Mouse (Mus musculus) liver, embryonic 14.5 days (tissue): Measurements from ENCODE around the gene Gm29609. TPM values are rescaled to one million over a fixed set of nuclear protein-coding genes. Genes with fewer than 3 reads are reported as not detected.

Source experiments
- ATAC-seq: fragments of 200-750 bp; cut with Nextera tagmentation; 2 replicates; pipeline ENCODE4 v1.8.0; 2017; ENCODE audit warnings: moderate number of reproducible peaks, mild to moderate bottlenecking, moderate library complexity; ENCODE audit not compliant: insufficient read depth
- DNase-seq, 3 experiments: peaks; one replicate each; pipeline ENCODE4 v3.0.0-alpha.2; 2012 to 2013; ENCODE audit warnings: low read depth in 3 of 3, low spot score in 3 of 3
- H3K27ac ChIP-seq: fragments of 300-500 bp; sonication (generic); 2 replicates; pipeline ENCODE4 v1.5.1; 2014; ENCODE audit warnings: moderate library complexity, mild to moderate bottlenecking, control low read depth, inconsistent platforms
- H3K27me3 ChIP-seq: fragments of 300-500 bp; sonication (generic); 2 replicates; pipeline ENCODE4 v1.6.1; 2014; ENCODE audit warnings: mild to moderate bottlenecking, low read length, moderate library complexity; ENCODE audit not compliant: control insufficient read depth, insufficient read depth
- H3K36me3 ChIP-seq: fragments of 300-500 bp; sonication (generic); replicated peaks from 2 replicates; pipeline ENCODE4 v1.6.1; 2014; ENCODE audit warnings: low read depth; ENCODE audit not compliant: control insufficient read depth, insufficient read depth
- H3K4me1 ChIP-seq, 2 experiments: fragments of 200-500 bp in 1 of 2; fragments of 300-500 bp in 1 of 2; sonication (generic) in 1 of 2; replicated peaks; 2 replicates each; pipeline ENCODE4 v1.6.1; 2012 to 2014; ENCODE audit warnings: antibody characterized with exemption in 1 of 2, inconsistent platforms in 1 of 2, low read length in 1 of 2; ENCODE audit not compliant: control insufficient read depth in 2 of 2, insufficient read depth in 2 of 2
- H3K4me2 ChIP-seq: fragments of 300-500 bp; sonication (generic); 2 replicates; pipeline ENCODE4 v1.6.1; 2014; ENCODE audit warnings: low read depth, mild to moderate bottlenecking, control low read depth, moderate library complexity
- H3K4me3 ChIP-seq, 2 experiments: fragments of 200-500 bp in 1 of 2; fragments of 300-500 bp in 1 of 2; sonication (generic) in 1 of 2; 2 replicates each; pipeline ENCODE4 v1.5.1; 2012 to 2014; ENCODE audit warnings: low read depth in 2 of 2, low read length in 2 of 2, mild to moderate bottlenecking in 2 of 2, control low read depth in 1 of 2, inconsistent platforms in 1 of 2, moderate library complexity in 1 of 2; ENCODE audit not compliant: insufficient read depth in 1 of 2
- H3K9ac ChIP-seq: fragments of 300-500 bp; sonication (generic); replicated peaks from 2 replicates; pipeline ENCODE4 v1.6.1; 2014; ENCODE audit warnings: mild to moderate bottlenecking, control low read depth, moderate library complexity
- H3K9me3 ChIP-seq: fragments of 300-500 bp; sonication (generic); 2 replicates; pipeline ENCODE4 v1.6.1; 2016; ENCODE audit warnings: low read length, mixed read lengths; ENCODE audit not compliant: control insufficient read depth
- CTCF ChIP-seq: IDR thresholded peaks from 2 replicates; pipeline ENCODE4 v1.5.1; 2016; ENCODE audit warnings: antibody characterized with exemption, low read depth, control low read depth
- EP300 ChIP-seq: IDR thresholded peaks from 2 replicates; pipeline ENCODE4 v1.6.1; 2016; ENCODE audit warnings: antibody characterized with exemption, low read depth
- WGBS: fragments of 180-500 bp; shearing (Covaris S2); extraction: QIAGEN DNeasy Blood & Tissue Kit; methylation state at CpG from one replicate; pipeline ENCODE4 v1.1.7; 2014; ENCODE audit not compliant: insufficient replicate concordance; 5-methylcytosine and 5-hydroxymethylcytosine counted together
- polyA plus RNA-seq, 2 experiments: library from polyadenylated mRNA; depleted of rRNA in 1 of 2; stranded (reverse) in 1 of 2; unstranded in 1 of 2; fragments of >200 nt; fragmentation: Nextera tagmentation in 1 of 2; extraction: Ambion mirVana in 1 of 2; gene quantifications; 2 replicates each; pipeline versions ENCODE4 v1.2.1 to v1.2.3; 2012 to 2014

The Gm29609 gene
- 0.90 and 0.92 TPM in 2 replicates for polyA plus RNA-seq (2012; rRNA removed)
- polyA plus RNA-seq (2014; fragmentation: Nextera tagmentation; extraction: Ambion mirVana) = 0.66 and 0.77 TPM in 2 replicates

DNA sequence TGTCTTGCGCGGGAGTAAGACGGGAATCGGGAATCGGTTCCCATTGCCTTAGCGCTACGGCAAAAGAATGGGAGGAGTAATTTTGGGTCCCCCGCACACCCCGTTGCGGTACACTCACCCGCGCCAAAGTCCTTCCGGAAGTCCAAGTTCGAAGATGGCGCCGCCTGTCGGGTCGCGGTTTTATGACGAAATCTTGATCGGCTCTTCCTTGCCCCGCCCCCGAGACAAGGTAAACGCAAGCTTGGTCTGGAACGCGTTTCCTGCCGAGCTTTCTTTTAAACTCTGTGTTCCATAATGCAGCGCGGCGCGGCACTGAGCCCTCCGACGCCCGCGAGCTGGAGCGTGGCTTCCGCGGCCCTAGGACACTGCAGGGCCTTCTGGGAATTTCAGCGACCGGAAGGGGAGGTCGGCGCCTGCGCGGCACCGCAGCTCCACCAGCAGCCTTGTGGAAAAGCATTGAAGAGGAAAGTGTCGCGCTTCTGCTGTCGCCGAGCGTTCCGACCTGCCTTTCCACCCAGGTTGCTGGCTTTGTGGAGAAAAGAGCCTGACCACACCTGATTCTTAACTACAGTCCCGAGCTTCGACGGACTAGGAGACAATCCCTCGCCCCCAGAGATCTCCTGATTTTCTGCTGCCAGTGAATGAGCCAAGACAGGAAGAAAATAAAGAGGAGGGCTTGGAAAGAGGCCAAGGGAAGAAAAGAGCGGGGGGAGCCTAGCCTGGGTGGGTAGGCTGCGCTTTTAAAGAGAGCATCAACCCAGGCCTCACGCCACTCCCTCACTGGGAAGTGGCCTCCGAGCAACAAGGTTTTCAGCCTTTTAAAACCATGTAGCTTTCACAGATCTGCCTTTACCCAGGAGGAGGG, at the start of gene Gm29609, which contains the start of gene Gtf3c2:
Gm29609 (minus strand) TSS at position 146 of the 865 bp plus-strand sequence.
Gtf3c2 (minus strand) TSS at position 379 of the 865 bp plus-strand sequence.
- H3K4me3 ChIP-seq = peak within 1 kb of the TSS; percentile 89 to 99
- H3K4me2 ChIP-seq = peak within 1 kb of the TSS; percentile 89
- peaks cover 22 to 23% of the 10 kb centered on the region in 2 experiments for H3K4me1 ChIP-seq
- WGBS = under 1% methylated on average over 59 of the region's 59 CpGs
- H3K27ac ChIP-seq = peak within 1 kb of the TSS; percentile 94
- ATAC-seq (peak; percentile 87), DNase-seq (peak; percentile 85 to 90 (median 87))
- TF ChIP-seq EP300 (no peak), CTCF (0 out of 2 replicates have a peak, but pooled peaks have one; percentile 21)
- peak within 1 kb of the TSS; percentile 89 for H3K9ac ChIP-seq
- peaks cover 5% of the 10 kb centered on the region; the same call in 1 of the 2 replicates for H3K36me3 ChIP-seq
- no peaks in the 10 kb centered on the region for H3K27me3 ChIP-seq
- H3K9me3 ChIP-seq = no peaks in the 10 kb centered on the region

DNA sequence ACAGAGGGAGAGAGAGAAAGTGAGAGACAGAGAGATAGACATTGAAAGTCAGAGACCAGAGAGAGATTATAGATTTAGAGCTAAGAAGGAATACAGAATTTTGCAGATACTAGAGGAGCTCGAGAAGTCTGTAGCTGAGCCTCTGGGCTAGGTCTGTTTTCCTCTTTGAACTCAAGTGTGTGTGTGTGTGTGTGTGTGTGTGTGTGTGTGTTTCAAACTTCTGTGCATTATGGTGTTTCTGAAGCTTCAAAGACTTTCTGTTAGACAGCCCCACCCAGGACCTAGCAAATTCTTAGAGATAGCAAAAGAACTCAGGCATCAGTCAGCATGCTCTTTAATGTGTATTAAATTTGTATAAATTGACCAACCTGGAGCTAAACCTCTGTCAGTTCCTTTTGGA, 46.9 kb upstream of the Gm29609 start:
- Histone ChIP-seq H3K4me3 (no peak overlapping the region), H3K4me1 (peaks cover under 1 to 1% of the 10 kb centered on the region in 2 experiments; a peak in 3 of 4 replicates), H3K9me3 (no peaks in the 10 kb centered on the region), H3K9ac (no peak overlapping the region), H3K36me3 (no peaks in the 10 kb centered on the region), H3K27ac (no peak overlapping the region), H3K27me3 (no peaks in the 10 kb centered on the region), H3K4me2 (no peak overlapping the region)
- TF ChIP-seq CTCF (no peak), EP300 (no peak)
- DNase-seq (no peak), ATAC-seq (no peak)
- WGBS = 46% methylated on average over 1 of the region's 1 CpGs

DNA sequence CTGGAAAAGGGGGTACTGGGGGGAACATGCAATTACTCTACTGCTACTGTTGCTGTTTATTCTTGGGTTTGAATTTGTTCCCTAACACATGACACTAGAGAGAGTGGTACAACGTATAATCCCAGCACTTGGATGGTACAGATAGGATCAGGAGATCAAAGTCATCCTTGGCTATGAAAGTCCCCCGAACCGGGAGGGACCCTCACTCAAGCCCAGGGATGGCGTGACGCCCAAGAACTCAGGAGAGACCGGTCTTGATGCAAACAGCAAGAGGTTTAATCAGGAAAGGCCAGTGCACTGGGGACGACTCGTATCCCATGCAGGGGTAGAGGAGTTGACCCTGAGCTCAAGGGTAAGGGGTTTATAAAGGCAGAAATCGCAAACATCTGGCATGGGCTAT, 43.0 kb upstream of the Gm29609 start:
- H3K27me3 ChIP-seq = no peaks in the 10 kb centered on the region
- no peak overlapping the region for H3K27ac ChIP-seq
- no peak overlapping the region for H3K9ac ChIP-seq
- H3K4me1 ChIP-seq = peaks cover 11 to 14% of the 10 kb centered on the region in 2 experiments
- 78% methylated on average over 9 of the region's 9 CpGs for WGBS
- no peaks in the 10 kb centered on the region for H3K36me3 ChIP-seq
- no peaks in the 10 kb centered on the region for H3K9me3 ChIP-seq
- TF ChIP-seq CTCF (no peak), EP300 (no peak)
- ATAC-seq = no peak
- no peak overlapping the region for H3K4me3 ChIP-seq
- no peak for DNase-seq
- no peak overlapping the region for H3K4me2 ChIP-seq

DNA sequence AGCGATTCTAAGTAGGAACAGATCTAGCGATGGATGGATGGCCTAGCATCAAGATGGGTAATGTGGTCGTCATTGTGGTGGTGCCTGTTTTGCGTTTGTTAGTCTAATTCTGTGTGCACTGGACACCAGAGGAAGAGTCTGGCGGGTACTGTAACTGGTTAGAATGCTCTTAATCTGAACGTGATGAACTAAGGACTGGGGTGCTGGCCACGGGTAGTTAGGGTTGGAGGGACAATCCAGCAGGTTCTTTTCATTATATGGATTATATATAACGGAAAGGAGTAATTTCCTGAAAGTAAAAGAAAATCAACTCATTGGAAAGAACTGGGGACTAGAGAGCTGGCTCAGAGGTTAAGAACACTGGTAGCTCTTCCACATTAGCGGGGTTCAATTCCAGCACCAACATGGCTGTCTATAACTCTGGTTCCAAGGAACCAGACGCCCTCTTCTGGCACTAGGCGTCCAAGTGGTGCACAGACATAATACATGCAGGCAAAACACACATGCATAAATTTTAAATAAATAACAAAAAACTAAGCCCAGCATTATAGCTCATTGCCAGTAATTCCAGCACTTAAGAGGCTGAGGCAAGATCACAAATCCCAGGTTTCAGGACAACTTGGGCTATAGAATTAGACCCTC, 41.7 kb upstream of the Gm29609 start:
- DNase-seq (peak; percentile 61 to 67 (median 62)), ATAC-seq (0 out of 2 replicates have a peak, but pooled peaks have one; percentile 17)
- H3K4me2 ChIP-seq = peak overlapping the region; percentile 98
- peak overlapping the region; percentile 68 for H3K27ac ChIP-seq
- 11% methylated on average over 11 of the region's 11 CpGs for WGBS
- H3K27me3 ChIP-seq = no peaks in the 10 kb centered on the region
- no peaks in the 10 kb centered on the region for H3K9me3 ChIP-seq
- peak overlapping the region; percentile 76 to 96 for H3K4me3 ChIP-seq
- peaks cover 2% of the 10 kb centered on the region; the same call in 1 of the 2 replicates for H3K36me3 ChIP-seq
- TF ChIP-seq EP300 (no peak), CTCF (peak; percentile 77)
- H3K4me1 ChIP-seq = peaks cover 16 to 21% of the 10 kb centered on the region in 2 experiments
- H3K9ac ChIP-seq = peak overlapping the region; percentile 65
